Mouse (Mus musculus) spleen, postnatal 4 days (tissue): ENCODE results near the gene Adipoq.

Experiments used
- DNase-seq, 2 experiments: peaks; one replicate each; pipeline ENCODE4 v3.0.0; 2022; ENCODE audit warnings: low spot score in 2 of 2

The Adipoq gene

DNA sequence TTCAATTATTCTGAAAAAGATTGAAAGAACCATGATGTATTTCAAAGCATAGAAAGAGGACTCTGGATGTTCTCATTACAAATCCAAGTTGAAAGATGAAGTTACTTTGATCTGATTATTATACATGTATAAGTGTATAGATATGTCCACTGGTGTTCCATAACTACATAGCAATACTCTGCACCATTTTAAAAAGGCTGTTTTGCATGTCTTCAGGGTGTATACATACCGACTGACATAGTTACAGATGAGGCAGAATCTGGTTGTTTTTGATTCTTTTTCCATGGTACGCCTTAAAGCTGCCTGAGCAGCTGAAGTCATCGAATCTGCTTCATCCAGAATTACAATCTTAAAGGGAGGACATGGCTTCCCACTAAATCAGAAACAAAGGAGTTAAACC is 30.9 kb upstream of the Adipoq start:
- DNase-seq, result no peak

DNA sequence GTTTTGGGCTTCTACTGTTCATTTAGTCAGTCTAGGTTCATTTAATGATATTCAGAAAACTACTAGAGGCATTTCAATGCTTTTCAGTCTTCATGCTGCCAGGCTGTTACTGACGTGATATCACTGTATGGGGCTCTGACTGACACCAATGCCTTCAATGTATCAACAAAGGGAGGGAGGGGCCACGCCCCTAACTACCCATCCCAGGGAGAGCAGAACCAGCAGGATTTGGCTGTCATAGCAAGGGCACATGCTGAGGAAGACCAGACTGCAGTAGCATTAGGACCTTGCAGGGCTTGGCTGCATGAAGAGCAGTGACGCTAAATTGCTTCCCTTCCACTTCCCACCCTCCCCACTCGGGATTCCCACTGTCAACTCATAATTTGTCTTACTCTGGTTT is 29.2 kb upstream of the Adipoq start:
- no peak for DNase-seq

DNA sequence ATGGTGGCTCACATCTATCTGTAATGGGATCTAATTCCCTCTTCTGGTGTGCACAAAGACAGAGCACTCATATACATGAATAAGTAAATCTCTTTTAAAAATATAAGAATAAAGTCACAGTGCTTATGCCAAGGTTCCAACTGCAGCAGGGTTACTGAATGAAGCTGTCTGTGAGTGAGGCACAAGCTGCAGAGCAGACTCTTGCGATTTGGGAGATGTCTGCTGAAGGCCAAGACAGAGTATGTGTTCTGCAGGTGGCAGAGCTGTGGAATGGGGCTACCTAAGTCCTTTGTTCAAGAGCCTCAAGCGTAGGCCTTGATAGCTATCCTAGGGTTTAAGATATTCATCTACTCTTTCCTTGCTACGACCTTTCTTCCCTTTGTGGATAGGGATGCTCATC is 23.9 kb upstream of the Adipoq start:
- DNase-seq, result no peak

DNA sequence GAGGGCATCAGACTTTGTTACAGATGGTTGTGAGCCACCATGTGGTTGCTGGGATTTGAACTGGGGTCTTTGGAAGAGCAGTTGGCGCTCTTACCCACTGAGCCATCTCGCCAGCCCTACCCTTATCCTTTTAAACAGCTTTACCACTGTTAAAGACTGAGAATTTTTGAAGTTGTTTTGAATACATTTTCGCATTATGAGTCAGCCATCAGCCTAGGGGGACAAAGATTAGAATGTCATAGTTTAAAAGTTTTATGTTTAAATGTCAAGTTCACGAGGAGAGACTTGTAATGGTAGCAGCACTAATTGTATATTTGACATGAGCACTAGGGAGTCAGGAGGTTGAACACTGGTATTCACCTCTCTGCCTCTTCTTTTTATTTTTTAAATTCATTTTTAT is 23.2 kb upstream of the Adipoq start:
- DNase-seq, result no peak

DNA sequence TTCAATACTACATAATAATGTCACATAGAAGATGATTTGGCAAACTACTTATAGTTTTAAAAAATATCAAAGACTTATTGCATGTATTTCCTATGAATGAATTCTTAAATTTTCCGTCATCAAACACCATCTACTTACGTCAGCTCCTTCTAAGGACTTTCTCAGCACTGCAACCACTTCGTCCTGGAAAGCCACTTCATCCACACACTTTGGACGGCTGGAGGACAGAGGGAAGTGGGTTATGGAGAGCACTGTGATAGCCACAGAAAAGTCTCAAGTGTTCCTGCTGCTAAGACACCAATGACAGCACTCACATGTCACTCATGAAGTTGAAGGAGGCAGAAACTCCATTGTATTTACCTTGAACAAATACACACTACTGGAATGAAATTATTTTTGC is 21.9 kb upstream of the Adipoq start:
- no peak for DNase-seq

DNA sequence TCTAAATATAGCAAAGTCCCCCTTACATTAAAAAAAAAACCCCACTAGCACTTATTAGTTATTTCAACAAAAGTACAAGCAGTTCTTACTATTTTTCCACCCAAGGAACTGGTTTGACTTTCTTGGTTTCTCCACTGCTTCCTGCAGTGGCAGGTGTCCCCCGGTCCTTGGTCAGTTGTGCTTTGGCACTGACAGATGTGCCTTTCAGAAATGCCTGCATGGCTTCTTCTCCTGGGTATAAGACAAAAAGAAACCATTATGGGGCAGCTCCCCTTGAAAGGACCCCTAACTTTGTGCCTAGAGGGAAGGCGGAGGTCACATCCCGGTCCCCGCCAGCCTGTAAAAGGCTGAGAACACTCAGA is 19.0 kb upstream of the Adipoq start:
- DNase-seq, result no peak

DNA sequence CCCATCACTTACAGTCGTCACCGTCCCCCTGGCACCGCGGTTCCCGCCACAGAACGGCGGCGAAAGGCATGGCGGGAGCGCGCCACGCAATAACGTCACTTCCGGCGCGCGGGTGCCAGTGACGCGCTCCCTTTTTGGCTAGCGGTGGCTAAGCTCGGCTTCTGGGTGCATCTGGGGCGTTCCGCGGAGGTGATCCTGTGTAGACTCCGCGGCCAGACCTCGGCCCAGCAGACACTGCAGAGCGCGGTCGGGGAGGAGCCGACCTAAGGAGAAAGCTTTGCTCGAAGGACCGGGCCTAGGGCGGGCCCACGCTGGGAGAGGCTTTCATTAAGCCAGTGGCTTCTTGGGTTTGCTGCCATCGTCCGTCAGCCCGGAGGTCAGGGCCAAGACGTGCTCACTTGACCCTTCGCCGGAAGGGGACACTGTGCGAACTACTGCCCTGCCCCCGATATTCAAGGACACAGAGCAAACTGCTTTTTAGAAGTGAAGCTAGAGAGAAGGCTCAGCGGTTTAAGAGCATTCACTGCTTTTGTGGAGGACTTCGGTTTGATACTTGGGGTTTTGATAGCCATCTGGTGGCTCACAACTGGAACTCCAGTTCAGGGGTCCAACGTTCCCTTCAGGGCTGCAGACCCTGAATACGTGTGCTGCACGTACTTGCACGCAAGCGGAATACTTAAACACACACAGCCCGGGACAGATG is 18.5 kb upstream of the Adipoq start, which contains the start of gene Rfc4:
TSS of gene Rfc4 (minus strand) at position 65 of the 703 bp plus-strand sequence.
- DNase-seq, result peak; percentile 89 to 95

DNA sequence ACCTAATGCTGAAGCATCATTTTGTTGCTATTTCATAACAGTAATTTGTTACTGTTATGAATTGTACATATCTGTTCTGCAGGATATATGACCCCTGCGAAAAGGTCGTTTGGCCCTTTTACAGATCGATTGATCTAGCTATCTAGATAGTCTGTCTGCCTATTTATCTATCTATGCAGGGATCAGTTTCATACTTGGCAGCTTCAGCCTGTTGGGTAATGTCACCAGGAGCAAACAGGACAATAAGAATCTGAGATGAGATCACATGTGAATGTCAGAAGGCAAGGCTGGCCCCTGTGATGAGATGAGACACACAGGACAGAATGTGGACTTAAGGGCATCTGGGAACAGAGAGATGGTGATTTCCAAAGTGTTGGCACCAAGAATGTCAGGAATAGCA is 16.0 kb upstream of the Adipoq start:
- no peak for DNase-seq

DNA sequence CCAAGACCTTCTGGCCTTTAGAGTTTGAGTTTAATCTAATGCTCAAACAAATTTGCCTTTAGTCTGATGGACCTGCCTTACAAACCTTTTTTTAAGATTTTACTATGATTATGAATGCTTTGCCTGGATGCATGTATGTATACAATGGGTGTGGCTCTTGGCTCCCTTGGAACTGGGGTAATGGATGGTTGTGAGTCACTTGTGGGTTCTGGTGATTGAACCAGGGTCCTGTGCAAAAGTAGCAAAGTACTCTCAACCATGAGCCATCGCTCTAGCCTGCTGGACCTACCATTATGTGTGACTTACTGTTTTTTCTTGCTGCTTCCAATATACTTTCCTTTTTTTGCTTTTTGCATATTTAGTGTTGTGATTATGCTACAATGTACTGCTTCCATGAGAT is 14.0 kb upstream of the Adipoq start:
- no peak for DNase-seq

DNA sequence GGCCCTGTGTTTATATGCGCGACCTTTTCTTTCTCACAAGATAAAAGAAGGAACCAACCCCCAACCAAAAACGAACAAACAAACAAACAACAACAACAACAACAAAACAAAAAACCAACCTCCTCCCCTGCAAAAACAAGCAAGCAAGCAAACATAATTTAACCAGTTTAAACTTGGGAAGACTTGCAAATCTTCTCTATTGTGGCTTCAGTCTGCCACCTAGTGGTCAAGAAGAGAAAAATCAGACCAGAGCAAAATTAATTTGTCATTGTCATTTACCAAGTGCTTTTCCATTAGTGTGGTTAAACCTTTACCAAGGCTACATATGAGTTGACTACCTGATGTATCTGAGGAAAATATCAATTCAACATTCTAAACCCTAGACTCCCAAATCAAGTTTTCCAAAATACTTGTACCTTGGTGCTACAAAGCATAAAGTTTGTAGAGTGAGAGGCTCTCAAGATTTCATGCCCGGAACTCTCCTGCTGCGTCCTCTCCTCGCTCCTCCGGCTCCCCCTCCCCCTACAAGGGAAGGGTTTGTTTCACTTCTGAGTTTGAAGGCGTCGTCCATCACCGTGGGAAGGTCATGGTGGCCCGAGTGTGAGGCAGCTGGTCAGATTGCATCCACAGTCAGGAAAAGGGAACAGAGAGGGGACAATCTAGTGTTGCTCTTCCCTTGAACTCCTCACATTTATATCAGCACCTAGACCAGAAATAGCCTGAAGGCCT is 10.8 kb upstream of the Adipoq start:
- DNase-seq, result no peak

DNA sequence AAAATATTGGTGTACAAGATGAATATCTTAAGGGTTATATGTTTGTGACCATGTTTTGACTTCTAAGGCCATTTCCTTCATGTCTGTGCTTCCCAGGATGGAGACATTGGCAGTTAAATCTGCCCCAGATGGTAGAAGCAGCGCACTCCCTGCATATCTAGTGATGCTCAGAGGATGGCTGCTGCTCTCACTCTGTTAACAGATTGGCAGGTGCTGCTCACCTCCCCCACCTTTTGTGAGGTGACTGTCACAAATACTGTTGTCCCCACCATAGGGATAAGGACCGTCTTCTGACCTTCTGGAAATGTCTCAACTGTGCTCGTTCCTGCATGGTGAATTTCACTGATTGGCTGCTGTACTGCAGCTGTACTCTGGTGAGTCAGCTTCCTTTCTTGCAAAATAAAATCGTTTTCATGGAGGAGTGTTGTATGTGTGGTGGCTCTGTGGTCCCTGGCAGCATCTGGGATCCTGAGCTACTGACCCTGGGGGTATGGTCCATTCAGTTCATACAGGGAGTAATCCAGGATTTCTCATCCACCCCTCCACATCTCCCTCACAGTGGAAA is 9.8 kb upstream of the Adipoq start:
- DNase-seq, result no peak

DNA sequence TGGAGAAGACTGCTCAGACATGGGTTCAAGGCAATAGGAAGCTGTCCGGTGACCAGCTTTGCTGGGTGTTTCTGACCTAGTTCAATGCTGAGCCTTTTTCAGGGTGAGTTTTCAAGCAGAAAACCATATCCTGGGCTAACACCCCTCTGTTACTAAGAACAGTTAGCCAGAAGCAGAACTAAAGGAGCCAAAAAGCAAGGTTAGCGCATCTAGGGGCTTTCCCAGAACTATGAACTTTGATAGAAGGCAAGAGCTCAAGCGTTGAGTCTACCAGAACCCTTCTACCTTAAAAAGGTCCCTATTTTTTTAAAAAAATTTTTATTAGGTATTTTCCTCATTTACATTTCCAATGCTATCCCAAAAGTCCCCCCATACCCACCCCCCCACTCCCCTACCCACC is 5.4 kb upstream of the Adipoq start:
- no peak for DNase-seq

DNA sequence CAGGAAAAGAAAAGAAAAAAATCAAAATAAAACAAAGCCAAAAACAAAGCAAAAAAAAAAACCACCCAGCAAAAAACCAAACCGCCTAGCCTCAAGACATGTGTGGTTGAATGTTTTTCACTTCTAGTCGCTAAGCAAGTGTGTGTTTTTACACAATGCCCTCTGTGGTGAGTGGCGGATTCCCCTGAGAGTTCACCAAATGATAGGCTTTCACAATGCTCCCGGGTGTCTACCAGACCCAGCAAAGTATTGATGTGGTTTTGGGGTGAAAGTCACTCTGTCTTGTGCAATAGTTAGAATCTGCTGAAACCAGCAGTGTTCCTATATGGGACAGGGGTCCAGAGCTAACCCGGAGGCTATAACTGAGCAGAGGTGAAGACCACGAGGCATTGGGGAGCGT is 2.0 kb upstream of the Adipoq start:
- DNase-seq, result no peak

DNA sequence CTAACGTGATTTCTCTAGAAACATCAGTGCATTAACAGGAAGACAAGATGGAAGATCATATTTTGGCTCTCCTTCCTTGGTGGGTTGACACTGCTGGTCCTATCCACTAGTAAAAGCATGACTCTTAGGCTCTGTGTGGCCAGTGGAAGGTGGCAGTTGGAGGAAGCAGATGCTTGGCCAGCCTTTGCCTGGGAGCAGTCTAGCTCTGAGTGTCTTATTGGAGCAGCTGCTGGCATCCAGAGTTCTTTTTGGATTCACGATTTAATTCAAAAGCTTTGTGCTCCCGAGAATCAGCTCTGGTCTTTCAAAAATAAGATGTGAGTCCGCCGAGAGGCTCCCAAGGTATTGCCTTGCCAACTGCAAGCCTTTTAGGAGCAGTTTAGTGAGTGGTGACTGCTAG is 1.1 kb upstream of the Adipoq start:
- no peak for DNase-seq

DNA sequence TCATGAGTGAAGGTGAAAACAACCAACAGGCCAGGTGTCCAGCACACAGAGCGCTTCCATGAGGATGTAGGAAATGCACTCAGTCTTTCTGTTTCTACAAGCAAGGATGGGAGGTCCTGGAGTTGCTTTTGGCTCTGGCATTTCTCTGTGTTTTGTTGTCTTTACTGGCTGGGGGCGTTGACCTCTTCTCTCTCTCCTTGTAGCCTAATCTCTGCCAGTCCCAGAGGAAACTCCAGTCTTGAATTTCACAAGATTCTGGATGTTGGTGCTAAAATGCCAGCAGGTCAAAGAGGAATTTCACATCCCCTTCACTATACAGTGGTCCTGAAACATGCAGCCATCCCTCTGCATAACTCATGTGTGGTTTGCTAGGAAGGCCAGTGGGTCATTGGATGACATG is 2.6 kb downstream of the Adipoq start:
- no peak for DNase-seq

DNA sequence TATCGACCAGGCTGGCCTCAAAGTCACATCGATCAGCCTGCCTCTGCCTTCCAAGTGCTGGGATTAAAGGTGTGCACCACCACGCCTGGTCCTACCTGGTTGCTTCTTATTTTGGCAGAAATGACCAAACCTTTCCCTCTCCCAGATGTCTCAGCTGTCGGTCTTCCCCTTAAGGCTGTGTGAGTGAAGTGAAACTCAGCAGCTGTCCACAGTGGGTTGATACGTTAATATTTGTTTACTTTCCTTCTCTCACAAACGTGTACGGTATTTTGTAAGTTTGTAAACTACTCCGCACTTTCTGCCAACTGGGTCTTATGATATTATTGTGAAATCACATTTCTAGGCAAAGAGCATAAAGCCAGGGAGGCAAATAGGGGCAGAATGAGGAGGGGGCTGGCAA is 3.1 kb downstream of the Adipoq start:
- no peak for DNase-seq

DNA sequence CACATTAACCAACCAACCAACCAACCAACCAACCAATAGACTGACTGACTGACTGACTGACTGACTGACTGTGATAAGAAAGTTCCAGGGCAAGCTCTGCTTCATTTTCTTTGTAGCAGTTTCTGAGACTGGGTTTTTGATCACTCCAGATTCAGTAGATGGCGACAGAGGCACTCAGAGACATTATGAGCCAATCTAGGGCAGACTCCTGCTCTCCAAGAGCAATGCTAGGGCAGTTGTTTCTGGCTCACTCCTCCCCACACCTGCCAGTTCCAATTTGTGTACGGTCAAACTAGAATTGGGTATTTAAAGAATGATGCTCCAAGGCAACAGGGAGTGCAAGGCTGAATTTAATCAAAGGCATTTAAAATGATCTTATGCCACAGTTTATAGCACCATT is 5.1 kb downstream of the Adipoq start:
- no peak for DNase-seq

DNA sequence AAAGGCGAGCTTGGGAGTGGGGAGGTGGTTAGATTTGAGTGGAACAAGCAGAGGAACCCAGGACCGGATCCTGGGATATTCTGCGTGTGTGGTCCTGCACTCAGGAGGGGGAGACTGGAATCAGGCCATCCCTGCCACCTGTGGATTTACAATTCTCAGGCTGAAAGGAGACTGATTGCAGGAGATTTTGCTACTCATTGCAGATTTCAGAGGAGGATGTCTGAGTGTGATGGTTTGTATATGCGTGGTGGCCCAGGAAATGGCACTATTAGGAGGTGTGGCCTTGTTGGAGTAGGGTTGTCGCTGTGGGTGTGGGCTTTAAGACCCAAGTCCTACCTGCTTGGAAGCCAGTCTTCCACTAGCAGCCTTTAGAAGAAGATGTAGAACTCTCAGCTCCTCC is 7.9 kb downstream of the Adipoq start:
- no peak for DNase-seq

DNA sequence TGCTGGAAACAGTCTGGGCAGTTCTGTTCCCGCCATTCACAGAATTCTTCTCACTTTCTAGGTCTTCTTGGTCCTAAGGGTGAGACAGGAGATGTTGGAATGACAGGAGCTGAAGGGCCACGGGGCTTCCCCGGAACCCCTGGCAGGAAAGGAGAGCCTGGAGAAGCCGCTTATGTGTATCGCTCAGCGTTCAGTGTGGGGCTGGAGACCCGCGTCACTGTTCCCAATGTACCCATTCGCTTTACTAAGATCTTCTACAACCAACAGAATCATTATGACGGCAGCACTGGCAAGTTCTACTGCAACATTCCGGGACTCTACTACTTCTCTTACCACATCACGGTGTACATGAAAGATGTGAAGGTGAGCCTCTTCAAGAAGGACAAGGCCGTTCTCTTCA is 10.7 kb downstream of the Adipoq start:
- no peak for DNase-seq

DNA sequence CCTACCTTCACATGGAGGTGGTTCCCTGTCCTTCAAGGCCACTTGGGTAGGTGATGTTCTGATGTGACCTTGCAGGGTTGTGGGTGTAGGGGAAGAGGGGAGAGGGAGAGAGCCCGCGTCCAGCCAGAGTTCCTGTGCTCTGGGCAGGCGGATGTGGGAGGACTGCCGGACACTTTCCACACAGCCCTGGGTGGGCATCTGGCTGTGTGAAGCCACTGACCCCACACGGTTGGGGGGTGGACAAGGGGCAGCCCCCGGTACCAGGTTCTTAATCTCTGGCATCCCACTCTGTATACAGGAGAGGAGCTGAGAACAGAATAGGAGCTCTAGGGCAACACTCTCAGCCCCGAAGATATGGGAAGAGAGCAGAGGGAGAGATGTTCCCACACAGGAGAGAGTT is 12.0 kb downstream of the Adipoq start:
- no peak for DNase-seq

DNA sequence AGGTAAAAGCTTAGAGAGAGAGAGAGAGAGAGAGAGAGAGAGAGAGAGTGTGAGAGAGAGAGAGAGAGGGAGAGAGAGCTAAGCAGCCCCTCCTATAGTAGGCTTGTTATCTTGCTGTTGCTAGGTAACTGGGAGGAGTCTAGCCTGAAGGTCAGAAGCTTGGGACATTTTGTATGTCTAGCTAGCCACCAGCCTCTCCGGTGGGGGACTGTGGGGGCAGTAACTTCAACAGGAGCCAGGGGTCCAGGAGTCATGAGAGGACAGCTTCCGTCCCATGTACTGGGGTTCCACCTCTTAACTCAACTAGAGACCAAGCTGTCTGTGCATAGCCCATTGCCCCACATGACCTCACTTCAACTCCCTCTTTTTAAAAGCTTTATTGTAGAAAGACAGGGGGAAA is 12.6 kb downstream of the Adipoq start:
- no peak for DNase-seq

DNA sequence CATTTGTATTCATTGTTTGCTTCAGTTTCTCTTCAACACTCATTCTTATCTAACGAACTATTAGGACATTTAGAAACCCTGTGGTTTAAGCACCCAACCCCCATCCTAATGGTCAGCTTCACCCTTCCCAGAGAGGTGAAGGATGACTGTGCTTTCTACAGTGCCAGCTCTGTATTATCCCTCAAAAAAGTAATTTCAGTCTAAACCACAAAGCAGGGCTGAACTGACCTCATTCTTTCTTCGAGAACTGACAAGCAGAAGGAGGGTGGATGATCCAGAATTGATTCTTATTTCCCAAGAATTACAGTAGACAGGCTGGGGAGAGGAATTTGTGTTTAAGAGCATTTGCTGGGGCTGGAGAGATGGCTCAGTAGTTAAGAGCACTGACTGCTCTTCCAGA is 13.4 kb downstream of the Adipoq start:
- DNase-seq, result no peak

DNA sequence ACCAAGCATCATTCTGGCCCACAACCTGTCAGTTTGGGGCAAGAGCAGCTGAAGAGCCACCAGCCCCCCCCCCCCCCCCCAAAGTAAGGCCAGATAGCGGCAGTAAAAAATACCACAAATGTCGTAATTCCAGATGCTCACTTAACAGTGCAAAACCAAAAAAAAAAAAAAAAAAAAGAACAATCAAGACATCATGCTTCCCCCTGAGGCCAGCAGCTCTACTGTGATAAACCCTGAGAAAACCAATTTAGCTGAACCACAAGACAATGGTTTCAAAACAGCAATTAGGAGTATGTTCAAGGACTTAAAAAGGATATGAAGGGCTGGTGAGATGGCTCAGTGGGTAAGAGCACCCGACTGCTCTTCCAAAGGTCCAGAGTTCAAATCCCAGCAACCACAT is 15.8 kb downstream of the Adipoq start:
- no peak for DNase-seq

DNA sequence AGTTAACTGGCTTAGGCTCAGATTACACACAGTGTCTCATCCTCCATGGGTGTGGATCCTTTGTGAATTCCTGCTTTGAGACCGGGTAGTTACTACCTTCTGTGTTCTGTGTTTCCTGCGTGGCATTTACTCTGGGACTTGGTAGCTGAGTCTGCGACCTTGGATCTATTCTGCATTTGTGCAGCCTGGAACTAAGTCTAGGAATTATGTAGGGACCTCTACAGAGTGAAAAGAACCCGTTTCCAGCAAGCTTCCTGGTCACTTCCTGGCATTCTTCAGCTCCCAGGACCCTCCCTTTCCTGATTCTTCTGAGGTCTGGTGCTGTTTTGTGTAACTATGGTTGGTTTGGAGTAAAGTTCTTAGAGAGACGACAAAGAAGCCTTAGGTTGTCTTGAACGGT is 18.1 kb downstream of the Adipoq start:
- no peak for DNase-seq
